Mouse (Mus musculus): ENCODE data around the gene Cyba. TPM values are rescaled to one million over a fixed set of nuclear protein-coding genes. Genes with fewer than 3 reads are reported as not detected.

Gene Cyba
- total and polyA plus RNA-seq, 3 experiments, result 57.2 to 368 (median 103) TPM

- Histone ChIP-seq H3K4me1 (ENCODE audit: insufficient read depth, low read depth, low read length) (peaks cover 29% of the 10 kb centered on the region), H3K36me3 (replicated peaks) (peaks cover 81% of the 10 kb centered on the region), H3K4me3 (ENCODE audit: low read depth, low read length) (no peak overlapping the region), H3K27me3 (ENCODE audit: insufficient read depth, low read length) (no peaks in the 10 kb centered on the region; the same call in 1 of the 2 replicates), H3K9me3 (replicated peaks) (no peaks in the 10 kb centered on the region)
- TF ChIP-seq TAL1 (conservative IDR thresholded peaks at IDR 0.05; ENCODE audit: low read depth, low read length) (no peak), POLR2AphosphoS5 (IDR thresholded peaks at IDR 0.05; ENCODE audit: insufficient replicate concordance, low read depth, low read length) (no peak), GATA1 (IDR thresholded peaks at IDR 0.05; ENCODE audit: borderline replicate concordance, low read length) (no peak), GATA2 (IDR thresholded peaks at IDR 0.05; ENCODE audit: borderline replicate concordance, low read depth, low read length) (no peak), CTCF (IDR thresholded peaks at IDR 0.05; ENCODE audit: low read depth, low read length) (no peak)
- DNase-seq (ENCODE audit: low spot score), result no peak
- no peak for ATAC-seq (ENCODE audit: extremely low read depth, insufficient number of reproducible peaks, low FRiP score, poor library complexity, severe bottlenecking)
Observed at GRCm38 (mm10) chr8:122470691-122471090, 38.0 kb upstream of the Cyba start.

- Histone ChIP-seq H3K4me1 (ENCODE audit: insufficient read depth, low read depth, low read length) (peaks cover 32% of the 10 kb centered on the region), H3K36me3 (replicated peaks) (peaks cover 89% of the 10 kb centered on the region), H3K9me3 (replicated peaks) (no peaks in the 10 kb centered on the region), H3K4me3 (ENCODE audit: low read depth, low read length) (no peak overlapping the region), H3K27me3 (ENCODE audit: insufficient read depth, low read length) (no peaks in the 10 kb centered on the region; the same call in 1 of the 2 replicates)
- no peak for TF ChIP-seq GATA2 (IDR thresholded peaks at IDR 0.05; ENCODE audit: borderline replicate concordance, low read depth, low read length)
- no peak for TF ChIP-seq GATA1 (IDR thresholded peaks at IDR 0.05; ENCODE audit: borderline replicate concordance, low read length)
- TF ChIP-seq CTCF (IDR thresholded peaks at IDR 0.05; ENCODE audit: low read depth, low read length), result no peak
- TF ChIP-seq POLR2AphosphoS5 (IDR thresholded peaks at IDR 0.05; ENCODE audit: insufficient replicate concordance, low read depth, low read length), result no peak
- TF ChIP-seq TAL1 (conservative IDR thresholded peaks at IDR 0.05; ENCODE audit: low read depth, low read length), result no peak
- no peak for DNase-seq (ENCODE audit: low spot score)
- no peak for ATAC-seq (ENCODE audit: extremely low read depth, insufficient number of reproducible peaks, low FRiP score, poor library complexity, severe bottlenecking)
Observed at GRCm38 (mm10) chr8:122469965-122470364, 37.2 kb upstream of the Cyba start.

- Histone ChIP-seq H3K4me1 (ENCODE audit: insufficient read depth, low read depth, low read length) (peaks cover 32% of the 10 kb centered on the region), H3K27me3 (ENCODE audit: insufficient read depth, low read length) (no peaks in the 10 kb centered on the region; the same call in 1 of the 2 replicates), H3K36me3 (replicated peaks) (peaks cover 89% of the 10 kb centered on the region), H3K4me3 (ENCODE audit: low read depth, low read length) (no peak overlapping the region), H3K9me3 (replicated peaks) (no peaks in the 10 kb centered on the region)
- DNase-seq (ENCODE audit: low spot score) (no peak), ATAC-seq (ENCODE audit: extremely low read depth, insufficient number of reproducible peaks, low FRiP score, poor library complexity, severe bottlenecking) (no peak)
- TF ChIP-seq TAL1 (conservative IDR thresholded peaks at IDR 0.05; ENCODE audit: low read depth, low read length), result no peak
- no peak for TF ChIP-seq GATA1 (IDR thresholded peaks at IDR 0.05; ENCODE audit: borderline replicate concordance, low read length)
- TF ChIP-seq CTCF (IDR thresholded peaks at IDR 0.05; ENCODE audit: low read depth, low read length), result no peak
- no peak for TF ChIP-seq POLR2AphosphoS5 (IDR thresholded peaks at IDR 0.05; ENCODE audit: insufficient replicate concordance, low read depth, low read length)
Observed at GRCm38 (mm10) chr8:122469407-122469806, 36.7 kb upstream of the Cyba start.

GRCm38 (mm10) chr8:122467816-122468215 lies 35.1 kb upstream of the Cyba start:
- no peak overlapping the region for H3K4me3 ChIP-seq (ENCODE audit: low read depth, low read length)
- H3K27me3 ChIP-seq (ENCODE audit: insufficient read depth, low read length), result peaks cover 10% of the 10 kb centered on the region
- peaks cover 73% of the 10 kb centered on the region for H3K36me3 ChIP-seq (replicated peaks)
- DNase-seq (ENCODE audit: low spot score) (no peak), ATAC-seq (ENCODE audit: extremely low read depth, insufficient number of reproducible peaks, low FRiP score, poor library complexity, severe bottlenecking) (no peak)
- TF ChIP-seq TAL1 (conservative IDR thresholded peaks at IDR 0.05; ENCODE audit: low read depth, low read length) (no peak), GATA2 (IDR thresholded peaks at IDR 0.05; ENCODE audit: borderline replicate concordance, low read depth, low read length) (no peak), POLR2AphosphoS5 (IDR thresholded peaks at IDR 0.05; ENCODE audit: insufficient replicate concordance, low read depth, low read length) (no peak), GATA1 (IDR thresholded peaks at IDR 0.05; ENCODE audit: borderline replicate concordance, low read length) (no peak), CTCF (IDR thresholded peaks at IDR 0.05; ENCODE audit: low read depth, low read length) (no peak)
- no peaks in the 10 kb centered on the region for H3K9me3 ChIP-seq (replicated peaks)
- H3K4me1 ChIP-seq (ENCODE audit: insufficient read depth, low read depth, low read length), result peaks cover 32% of the 10 kb centered on the region

- ATAC-seq (ENCODE audit: extremely low read depth, insufficient number of reproducible peaks, low FRiP score, poor library complexity, severe bottlenecking) (no peak), DNase-seq (ENCODE audit: low spot score) (no peak)
- H3K4me3 ChIP-seq (ENCODE audit: low read depth, low read length), result no peak overlapping the region
- no peak for TF ChIP-seq CTCF (IDR thresholded peaks at IDR 0.05; ENCODE audit: low read depth, low read length)
- no peak for TF ChIP-seq TAL1 (conservative IDR thresholded peaks at IDR 0.05; ENCODE audit: low read depth, low read length)
- TF ChIP-seq POLR2AphosphoS5 (IDR thresholded peaks at IDR 0.05; ENCODE audit: insufficient replicate concordance, low read depth, low read length), result no peak
- no peak for TF ChIP-seq GATA1 (IDR thresholded peaks at IDR 0.05; ENCODE audit: borderline replicate concordance, low read length)
- TF ChIP-seq GATA2 (IDR thresholded peaks at IDR 0.05; ENCODE audit: borderline replicate concordance, low read depth, low read length), result no peak
- H3K9me3 ChIP-seq (replicated peaks), result no peaks in the 10 kb centered on the region; the same call in 1 of the 2 replicates
- H3K4me1 ChIP-seq (ENCODE audit: insufficient read depth, low read depth, low read length), result peaks cover 48% of the 10 kb centered on the region
- peaks cover 50% of the 10 kb centered on the region for H3K36me3 ChIP-seq (replicated peaks)
- H3K27me3 ChIP-seq (ENCODE audit: insufficient read depth, low read length), result peaks cover 38% of the 10 kb centered on the region
Observed at GRCm38 (mm10) chr8:122464985-122465384, 32.3 kb upstream of the Cyba start.

- ATAC-seq (ENCODE audit: extremely low read depth, insufficient number of reproducible peaks, low FRiP score, poor library complexity, severe bottlenecking) (no peak), DNase-seq (ENCODE audit: low spot score) (no peak)
- TF ChIP-seq GATA1 (IDR thresholded peaks at IDR 0.05; ENCODE audit: borderline replicate concordance, low read length), result no peak
- H3K36me3 ChIP-seq (replicated peaks), result peaks cover 40% of the 10 kb centered on the region
- H3K27me3 ChIP-seq (ENCODE audit: insufficient read depth, low read length), result peaks cover 46% of the 10 kb centered on the region
- no peak overlapping the region for H3K4me3 ChIP-seq (ENCODE audit: low read depth, low read length)
- peaks cover 54% of the 10 kb centered on the region for H3K4me1 ChIP-seq (ENCODE audit: insufficient read depth, low read depth, low read length)
- no peaks in the 10 kb centered on the region; the same call in 1 of the 2 replicates for H3K9me3 ChIP-seq (replicated peaks)
Observed at GRCm38 (mm10) chr8:122463651-122464640, 31.2 kb upstream of the Cyba start.

Measured in G1E (cell line).